Mouse (Mus musculus) adrenal gland, postnatal 36 days (tissue): ENCODE results near the gene Gtdc1. TPM values are rescaled to one million over a fixed set of nuclear protein-coding genes. Genes with fewer than 3 reads are reported as not detected.
A peak's percentile ranks its signal among the peaks of the same experiment; 100 is the strongest.

ENCODE experiments used
- DNase-seq, 2 experiments: peaks; one replicate each; pipeline ENCODE4 v3.0.0; 2021; ENCODE audit warnings: mixed read lengths in 1 of 2
- total RNA-seq, 2 experiments: library from RNA; stranded (reverse); gene quantifications; 2 replicates each; pipeline ENCODE4 v1.2.3; 2021

Gene Gtdc1
- total RNA-seq, 2 experiments from 2014 or later, result 13.3 to 13.9 TPM

GRCm38 (mm10) chr2:44590881-44591280 is 336.6 kb downstream of the Gtdc1 start:
- DNase-seq, result peak in 1 of 2 experiments; percentile 8

DNA sequence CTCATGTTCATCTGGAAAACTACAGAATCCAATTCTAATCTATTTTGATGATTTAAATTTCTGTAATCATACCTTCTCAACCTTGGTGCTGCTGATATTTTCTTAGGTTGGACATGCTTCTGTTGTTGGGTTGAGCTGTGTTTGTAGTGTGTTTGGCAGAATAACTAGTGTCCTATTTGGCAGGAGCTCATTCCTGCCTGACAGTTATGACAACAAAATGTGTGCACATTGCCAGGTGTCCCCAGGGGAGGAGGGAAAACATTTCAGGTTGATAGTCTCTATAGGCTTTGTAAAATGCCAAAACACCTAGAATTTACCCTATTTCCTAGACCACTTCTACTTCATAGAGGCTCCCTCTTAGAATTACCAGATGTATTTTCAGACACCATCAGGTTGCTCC is 343.4 kb downstream of the Gtdc1 start:
- no peak for DNase-seq

- no peak for DNase-seq
Measured at GRCm38 (mm10) chr2:44583491-44583890, 344.0 kb downstream of the Gtdc1 start.

GRCm38 (mm10) chr2:44571810-44572209 is 355.6 kb downstream of the Gtdc1 start:
- no peak for DNase-seq

DNA sequence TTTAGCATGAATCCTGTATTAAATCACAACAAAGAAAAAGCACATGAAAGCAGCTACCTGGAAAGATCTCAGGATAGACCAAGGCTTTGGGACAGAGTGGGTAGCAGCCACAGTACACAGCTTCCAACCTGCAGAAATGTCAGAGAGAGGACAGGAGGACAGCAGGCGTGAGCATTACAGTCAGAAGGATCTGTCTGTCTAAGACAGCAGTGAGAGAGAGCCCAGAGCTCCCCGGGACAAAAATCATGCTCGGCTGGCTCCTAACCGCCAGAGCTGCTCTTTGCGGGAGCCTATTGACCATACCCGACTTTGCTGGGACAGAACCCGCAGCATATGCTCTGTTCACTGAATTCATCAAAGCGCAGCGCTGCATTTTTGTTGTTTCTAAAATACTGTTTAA is 356.3 kb downstream of the Gtdc1 start:
- no peak for DNase-seq

- DNase-seq, result no peak
Measured at GRCm38 (mm10) chr2:44569140-44569952, 358.1 kb downstream of the Gtdc1 start.

DNA sequence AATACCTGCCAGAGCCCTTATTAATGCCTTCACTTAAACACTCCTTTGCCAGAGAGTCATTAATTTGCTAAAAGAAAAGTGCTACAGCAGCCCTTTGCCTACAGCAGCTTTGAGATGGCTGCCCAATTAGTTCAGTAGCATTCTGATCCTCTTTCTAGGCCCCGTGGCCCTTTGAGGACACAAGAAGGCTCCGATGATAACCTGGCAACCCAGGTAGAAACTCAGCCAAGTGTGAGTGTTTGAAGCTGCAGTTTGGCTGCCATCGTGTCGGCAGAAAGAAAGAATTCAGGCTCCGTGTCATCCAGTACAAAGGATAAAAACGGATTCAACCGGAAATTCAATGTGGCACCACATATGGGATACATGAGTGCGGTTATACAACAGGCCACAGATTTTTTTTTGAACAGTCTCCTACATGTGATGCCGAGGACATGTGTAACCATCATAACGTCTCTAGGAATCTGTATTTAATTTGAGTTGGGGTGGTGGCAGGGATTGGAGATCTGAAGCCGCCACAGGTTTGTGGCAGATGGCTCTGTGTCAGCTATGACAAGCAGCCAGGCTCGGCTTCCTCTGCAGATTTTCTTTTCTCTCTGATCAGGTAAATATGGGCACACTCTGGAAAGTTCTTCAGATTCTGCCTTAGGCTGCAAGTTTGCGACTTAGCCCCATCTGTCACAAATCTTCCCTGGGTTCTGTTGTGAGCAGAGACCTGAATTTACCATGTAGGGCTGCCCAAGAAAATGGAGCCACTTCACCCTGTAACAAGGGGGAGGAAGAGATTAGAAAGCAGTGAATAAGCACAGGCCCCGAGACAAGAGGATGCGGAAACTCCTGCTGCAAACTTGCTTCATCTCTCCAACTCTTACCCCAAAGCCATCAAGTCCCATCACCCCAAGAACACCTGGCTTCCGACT is 362.4 kb downstream of the Gtdc1 start:
- no peak for DNase-seq

- DNase-seq, result no peak
Measured at GRCm38 (mm10) chr2:44561789-44562188, 365.7 kb downstream of the Gtdc1 start.

DNA sequence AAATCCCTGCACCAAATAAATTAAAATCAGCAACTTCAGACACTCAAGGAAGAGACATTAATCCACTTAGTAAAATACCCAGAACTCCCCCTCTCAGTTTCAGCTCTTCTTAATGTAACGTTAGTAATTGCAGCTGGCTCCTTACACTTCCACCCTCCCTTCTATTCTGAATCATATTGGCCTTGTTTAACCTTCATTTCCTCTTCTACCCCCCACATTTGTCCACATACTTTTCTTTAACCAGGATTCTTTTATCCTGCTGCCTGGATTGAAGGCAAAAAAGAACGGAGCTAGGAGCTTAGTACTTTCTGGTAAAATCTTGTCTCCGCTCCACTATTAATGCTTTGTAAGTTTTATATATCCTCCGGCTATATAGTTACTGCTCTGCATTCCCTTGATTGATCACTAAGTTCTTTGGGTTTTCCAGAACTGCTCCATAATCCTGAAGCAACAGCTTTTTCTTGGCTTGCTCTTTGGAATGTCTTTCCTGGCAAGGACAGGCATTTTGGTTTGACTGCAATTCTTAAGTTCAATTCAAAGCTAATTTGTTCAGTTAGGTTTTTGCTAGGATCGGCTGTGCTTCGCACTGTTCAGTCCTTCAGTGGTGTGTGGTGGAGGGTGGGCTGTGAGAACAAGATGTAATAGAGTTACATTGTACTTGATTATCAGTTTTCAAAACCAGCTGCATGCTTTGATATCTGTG is 368.1 kb downstream of the Gtdc1 start:
- no peak for DNase-seq

DNA sequence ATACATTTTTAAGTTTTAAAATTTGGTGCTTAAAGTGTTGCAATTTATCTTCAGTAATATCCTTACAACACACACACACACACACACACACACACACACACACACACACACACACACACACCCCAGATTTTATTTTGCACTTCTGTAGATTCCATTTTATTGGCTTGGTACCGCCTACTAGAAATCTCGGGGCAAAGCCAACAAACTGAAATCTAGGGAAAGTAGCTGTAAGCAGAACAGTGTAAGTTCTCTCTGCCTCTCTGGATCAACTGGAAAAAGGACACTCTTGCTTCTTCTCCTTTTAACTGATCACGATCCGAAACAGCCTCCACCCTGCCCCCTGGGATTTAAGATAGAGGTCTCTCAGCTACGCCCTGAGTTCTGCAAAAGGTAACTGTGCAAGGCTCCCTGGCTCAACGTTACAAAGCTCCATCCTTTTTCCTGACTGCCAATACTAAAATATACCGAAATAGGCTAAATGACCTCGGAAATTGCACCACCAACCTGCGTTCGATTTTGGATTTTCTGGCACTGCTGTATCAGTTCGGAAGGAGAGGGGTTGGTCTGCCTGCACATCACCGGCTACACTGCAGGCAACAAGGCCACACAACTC is 369.7 kb downstream of the Gtdc1 start:
- DNase-seq, result no peak

- DNase-seq, result peak; percentile 45 to 62
Measured at GRCm38 (mm10) chr2:44556861-44557592, 370.4 kb downstream of the Gtdc1 start.

GRCm38 (mm10) chr2:44554716-44555115 is 372.7 kb downstream of the Gtdc1 start:
- DNase-seq, result no peak

DNA sequence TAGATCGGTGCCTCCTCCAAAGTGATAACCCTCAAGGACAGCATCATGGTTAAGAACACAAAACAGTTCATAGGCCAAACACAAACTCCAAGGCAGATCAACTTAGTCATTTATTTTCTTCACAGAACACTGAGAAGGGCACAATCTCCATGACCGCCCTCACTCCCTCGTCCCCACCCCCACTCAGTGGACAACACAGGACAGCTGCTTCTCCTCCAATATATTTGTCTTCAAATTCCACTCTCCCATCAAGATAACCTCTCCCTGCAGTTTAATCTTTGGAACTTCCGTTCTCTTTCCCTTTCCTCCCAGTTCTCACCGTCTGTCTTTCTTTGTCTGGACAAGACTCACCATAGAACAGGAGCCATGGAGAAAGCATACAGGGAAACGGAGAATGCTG is 378.1 kb downstream of the Gtdc1 start:
- peak in 1 of 2 experiments; percentile 28 for DNase-seq

- no peak for DNase-seq
Measured at GRCm38 (mm10) chr2:44542775-44543174, 384.7 kb downstream of the Gtdc1 start.

- no peak for DNase-seq
Measured at GRCm38 (mm10) chr2:44541726-44542125, 385.7 kb downstream of the Gtdc1 start.

DNA sequence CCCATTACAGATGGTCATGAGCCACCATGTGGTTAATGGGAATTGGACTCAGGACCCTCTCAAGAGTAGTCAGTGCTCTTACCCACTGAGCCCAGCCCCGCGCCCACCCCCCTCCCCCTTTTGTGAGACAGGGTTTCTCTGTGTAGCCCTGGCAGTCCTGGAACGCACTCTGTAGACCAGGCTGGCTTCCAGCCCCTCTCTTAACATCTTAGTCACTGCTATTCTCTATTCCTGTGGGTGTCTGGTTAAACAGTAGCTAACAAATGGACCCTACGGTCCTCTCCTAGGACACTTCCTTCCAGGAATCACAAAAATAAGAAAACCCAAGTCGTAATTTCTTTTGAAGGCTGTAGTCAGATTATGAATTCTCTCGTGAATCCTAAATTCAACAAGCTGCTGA is 386.6 kb downstream of the Gtdc1 start:
- DNase-seq, result no peak

- no peak for DNase-seq
Measured at GRCm38 (mm10) chr2:44539121-44539634, 388.3 kb downstream of the Gtdc1 start.

- DNase-seq, result no peak
Measured at GRCm38 (mm10) chr2:44538135-44538534, 389.3 kb downstream of the Gtdc1 start.

GRCm38 (mm10) chr2:44535760-44536159 is 391.7 kb downstream of the Gtdc1 start:
- DNase-seq, result no peak

DNA sequence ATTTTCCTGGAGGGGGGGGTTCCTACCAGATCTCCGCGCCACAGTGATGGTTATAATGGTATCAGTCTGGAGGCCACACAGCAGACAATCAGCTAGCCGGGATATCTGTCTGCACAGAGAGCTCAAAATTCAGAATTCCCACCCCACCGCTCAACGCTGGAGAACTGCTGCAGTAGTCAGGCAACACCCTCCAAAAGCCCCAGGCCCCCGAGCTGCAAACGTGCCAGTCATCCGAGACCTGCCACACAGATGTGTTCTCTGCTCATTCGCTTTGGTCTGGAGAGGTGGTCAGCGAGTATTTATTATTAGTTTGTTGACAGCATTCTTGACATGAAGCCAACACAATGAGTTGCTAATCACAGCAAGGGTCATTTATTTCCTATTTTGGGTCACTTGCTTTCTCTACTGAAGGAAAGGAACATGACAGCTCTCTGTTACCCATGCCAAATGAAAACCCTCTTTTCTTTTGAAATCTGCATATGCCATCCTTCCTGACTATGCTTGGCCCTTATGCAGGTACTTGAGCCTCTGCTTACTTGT is 392.3 kb downstream of the Gtdc1 start:
- DNase-seq, result no peak
